Mouse (Mus musculus) ES-E14 (cell line): ENCODE data around the gene Gpr152.

Experiments used
- CHD2 ChIP-seq: IDR thresholded peaks from 2 replicates; pipeline ENCODE4 v1.6.1; 2014; ENCODE audit warnings: mild to moderate bottlenecking, low read depth, low read length, inconsistent platforms
- HCFC1 ChIP-seq: IDR thresholded peaks from 2 replicates; pipeline ENCODE4 v1.6.1; 2012; ENCODE audit warnings: low read length, inconsistent platforms, borderline replicate concordance; ENCODE audit not compliant: insufficient read depth
- MAFK ChIP-seq: IDR thresholded peaks from 2 replicates; pipeline ENCODE4 v1.6.1; 2014; ENCODE audit warnings: mild to moderate bottlenecking, low read depth, low read length, inconsistent platforms; ENCODE audit not compliant: insufficient read depth
- ZC3H11A ChIP-seq: IDR thresholded peaks from 2 replicates; pipeline ENCODE4 v1.6.1; 2012; ENCODE audit warnings: low read depth, mild to moderate bottlenecking, inconsistent platforms, low read length, borderline replicate concordance

- TF ChIP-seq MAFK: no peak
- no peak for TF ChIP-seq HCFC1
- no peak for TF ChIP-seq ZC3H11A
- no peak for TF ChIP-seq CHD2
Measured at GRCm38 (mm10) chr19:4171393-4172290, 32.1 kb downstream of the Gpr152 start.
